Mouse (Mus musculus) brain, embryonic 14.5 days (tissue): Measurements from ENCODE around the gene Smap1.

Source experiments
- CTCF ChIP-seq: fragments of 200-500 bp; IDR thresholded peaks from 2 replicates; pipeline ENCODE4 v1.5.1; 2012; ENCODE audit warnings: inconsistent platforms, mild to moderate bottlenecking, moderate library complexity, borderline replicate concordance; ENCODE audit not compliant: insufficient read depth, insufficient read length; ENCODE audit errors: extremely low read depth
- POLR2A ChIP-seq: fragments of 200-500 bp; IDR thresholded peaks from 2 replicates; pipeline ENCODE4 v1.6.1; 2012; ENCODE audit warnings: mild to moderate bottlenecking, inconsistent platforms, borderline replicate concordance; ENCODE audit not compliant: poor library complexity, insufficient read depth, insufficient read length, severe bottlenecking; ENCODE audit errors: extremely low read depth

DNA sequence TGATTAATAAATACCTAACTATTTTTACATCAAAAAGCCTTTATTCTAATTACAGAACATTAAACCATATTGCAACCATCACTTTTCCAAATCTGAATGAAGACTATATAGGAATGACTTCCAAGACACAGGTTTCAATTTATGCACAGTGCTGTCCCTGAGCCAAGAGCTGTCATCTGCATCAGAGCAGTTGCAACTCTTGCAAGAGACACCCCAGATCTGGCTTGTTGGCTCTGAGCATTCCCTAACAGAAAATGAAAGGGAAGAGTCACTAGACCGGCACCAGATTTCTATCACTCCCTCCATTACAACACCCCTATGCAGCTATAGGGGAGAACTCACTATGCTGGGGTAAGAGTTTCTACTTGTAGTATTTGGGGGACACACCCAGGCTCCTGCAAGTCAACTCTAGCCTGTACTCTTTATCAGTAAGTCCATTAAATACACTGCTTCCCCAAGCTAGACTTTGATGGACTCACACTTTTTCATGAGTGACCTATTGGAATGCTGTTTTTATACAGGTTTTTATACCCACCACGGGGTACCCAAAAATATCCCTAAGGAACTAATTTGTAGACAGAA is 37.9 kb downstream of the Smap1 start:
- TF ChIP-seq CTCF (no peak), POLR2A (no peak)
